Mouse (Mus musculus): Measurements from ENCODE around the gene Ddx6.

GRCm38 (mm10) chr9:44643103-44643502, 38.4 kb downstream of the Ddx6 start:
- TF ChIP-seq POLR2A (IDR thresholded peaks at IDR 0.05; ENCODE audit: insufficient read depth, low read depth, low read length): no peak
- no peak for TF ChIP-seq CTCF (IDR thresholded peaks at IDR 0.05; ENCODE audit: insufficient read depth, low read depth, low read length)
